Mouse (Mus musculus) E14TG2a.4 (cell line): ENCODE data around the gene Rnft2.
A peak's percentile ranks its signal among the peaks of the same experiment; 100 is the strongest.

ENCODE experiments used
- H3K27me3 ChIP-seq: 2 replicates; pipeline ENCODE4 v1.6.1; 2014; ENCODE audit warnings: low read length, control low read depth; ENCODE audit not compliant: insufficient read depth
- H3K36me3 ChIP-seq: 2 replicates; pipeline ENCODE4 v1.6.1; 2014; ENCODE audit warnings: low read length, control low read depth; ENCODE audit not compliant: insufficient read depth
- H3K4me1 ChIP-seq: replicated peaks from 2 replicates; pipeline ENCODE4 v1.6.1; 2014; ENCODE audit warnings: low read depth, low read length, control low read depth
- H3K4me3 ChIP-seq: replicated peaks from 2 replicates; pipeline ENCODE4 v1.5.1; 2014; ENCODE audit warnings: mild to moderate bottlenecking, low read length
- H3K9me3 ChIP-seq: 2 replicates; pipeline ENCODE4 v1.6.1; 2014; ENCODE audit warnings: low read length, control low read depth
- CTCF ChIP-seq: conservative IDR thresholded peaks from 2 replicates; pipeline ENCODE4 v1.5.1; 2014; ENCODE audit warnings: low read length
- NANOG ChIP-seq: IDR thresholded peaks from 2 replicates; pipeline ENCODE4 v1.6.1; 2014; ENCODE audit warnings: borderline replicate concordance, low read length, mixed read lengths
- POU5F1 ChIP-seq: IDR thresholded peaks from 2 replicates; pipeline ENCODE4 v1.6.1; 2014; ENCODE audit warnings: low read length, borderline replicate concordance

Rnft2 gene

GRCm38 (mm10) chr5:118197421-118197820 lies 47.5 kb downstream of the Rnft2 start:
- no peaks in the 10 kb centered on the region for H3K27me3 ChIP-seq
- H3K4me3 ChIP-seq = no peak overlapping the region
- no peaks in the 10 kb centered on the region for H3K9me3 ChIP-seq
- TF ChIP-seq POU5F1 = no peak
- TF ChIP-seq CTCF = no peak
- no peak for TF ChIP-seq NANOG
- H3K4me1 ChIP-seq = peaks cover 33% of the 10 kb centered on the region
- H3K36me3 ChIP-seq = peaks cover 6% of the 10 kb centered on the region; the same call in 1 of the 2 replicates

DNA sequence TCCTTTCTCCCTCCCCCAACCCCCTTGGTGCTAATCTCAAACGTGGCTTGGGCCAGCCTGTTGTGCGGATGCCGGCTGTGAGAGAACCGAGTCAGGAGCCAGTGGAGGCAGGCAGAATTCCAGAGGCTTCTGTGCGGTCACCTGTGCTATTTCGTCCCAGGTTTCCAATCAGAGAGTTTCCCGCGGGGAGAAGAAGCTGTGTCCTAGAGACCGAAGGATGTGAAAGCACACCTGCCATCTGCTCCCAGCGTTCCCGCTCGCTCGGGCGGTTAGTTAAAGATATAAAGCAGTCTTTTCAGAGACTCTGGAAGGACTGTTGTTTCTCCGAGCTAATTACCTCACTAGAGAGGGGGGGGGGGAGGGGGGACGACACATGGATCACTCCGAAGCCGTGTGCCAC lies 52.7 kb downstream of the Rnft2 start:
- peaks cover 64% of the 10 kb centered on the region for H3K4me1 ChIP-seq
- no peak overlapping the region for H3K4me3 ChIP-seq
- TF ChIP-seq NANOG = no peak
- TF ChIP-seq POU5F1 = no peak
- TF ChIP-seq CTCF = no peak
- peaks cover 4% of the 10 kb centered on the region; the same call in 1 of the 2 replicates for H3K27me3 ChIP-seq
- H3K9me3 ChIP-seq = no peaks in the 10 kb centered on the region
- no peaks in the 10 kb centered on the region for H3K36me3 ChIP-seq

DNA sequence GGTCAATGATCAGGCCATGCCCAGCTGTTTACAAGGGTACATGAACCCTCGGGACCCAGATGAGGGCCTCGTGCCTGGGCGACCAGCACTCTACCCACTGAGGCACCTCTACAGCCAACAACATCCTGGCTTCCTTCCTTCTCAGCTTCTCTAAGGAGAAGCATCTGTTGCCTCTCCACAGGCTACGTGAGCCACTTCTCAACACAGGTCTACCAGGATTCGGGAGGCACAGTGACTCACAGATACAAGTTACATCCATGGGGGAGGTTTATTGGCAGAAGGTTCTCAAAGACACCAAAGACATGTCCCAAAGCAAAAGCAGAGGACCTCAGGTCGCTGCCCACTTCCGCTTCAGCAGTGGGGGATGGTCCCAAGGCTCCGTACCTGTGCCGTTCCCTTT lies 54.4 kb downstream of the Rnft2 start:
- H3K9me3 ChIP-seq = no peaks in the 10 kb centered on the region
- no peak overlapping the region for H3K4me3 ChIP-seq
- TF ChIP-seq CTCF (no peak), POU5F1 (no peak), NANOG (no peak)
- H3K27me3 ChIP-seq = peaks cover 4% of the 10 kb centered on the region; the same call in 1 of the 2 replicates
- H3K36me3 ChIP-seq = no peaks in the 10 kb centered on the region
- peaks cover 61% of the 10 kb centered on the region for H3K4me1 ChIP-seq

DNA sequence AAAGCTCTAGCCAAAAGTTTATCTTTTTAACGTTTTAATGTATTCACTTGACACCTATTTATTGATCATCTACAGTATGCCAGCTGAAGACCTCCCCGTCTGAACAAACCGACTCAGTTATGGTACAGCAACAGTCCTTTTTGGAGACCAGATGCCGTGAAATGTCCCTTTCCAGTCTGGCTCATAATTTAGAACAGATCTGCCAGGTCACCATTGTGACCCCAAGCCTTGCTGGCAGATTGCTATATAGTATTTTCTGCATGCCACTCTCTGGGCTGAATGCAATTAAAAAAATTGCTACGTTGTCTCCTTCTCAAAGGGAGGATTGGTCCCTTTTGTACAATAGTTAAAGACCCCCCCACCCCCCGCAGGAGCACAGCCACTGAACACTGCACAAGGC lies 56.6 kb downstream of the Rnft2 start:
- no peaks in the 10 kb centered on the region for H3K9me3 ChIP-seq
- peaks cover 4% of the 10 kb centered on the region; the same call in 1 of the 2 replicates for H3K27me3 ChIP-seq
- H3K36me3 ChIP-seq = no peaks in the 10 kb centered on the region
- no peak overlapping the region for H3K4me3 ChIP-seq
- peaks cover 53% of the 10 kb centered on the region for H3K4me1 ChIP-seq
- no peak for TF ChIP-seq CTCF
- TF ChIP-seq NANOG = no peak
- no peak for TF ChIP-seq POU5F1

DNA sequence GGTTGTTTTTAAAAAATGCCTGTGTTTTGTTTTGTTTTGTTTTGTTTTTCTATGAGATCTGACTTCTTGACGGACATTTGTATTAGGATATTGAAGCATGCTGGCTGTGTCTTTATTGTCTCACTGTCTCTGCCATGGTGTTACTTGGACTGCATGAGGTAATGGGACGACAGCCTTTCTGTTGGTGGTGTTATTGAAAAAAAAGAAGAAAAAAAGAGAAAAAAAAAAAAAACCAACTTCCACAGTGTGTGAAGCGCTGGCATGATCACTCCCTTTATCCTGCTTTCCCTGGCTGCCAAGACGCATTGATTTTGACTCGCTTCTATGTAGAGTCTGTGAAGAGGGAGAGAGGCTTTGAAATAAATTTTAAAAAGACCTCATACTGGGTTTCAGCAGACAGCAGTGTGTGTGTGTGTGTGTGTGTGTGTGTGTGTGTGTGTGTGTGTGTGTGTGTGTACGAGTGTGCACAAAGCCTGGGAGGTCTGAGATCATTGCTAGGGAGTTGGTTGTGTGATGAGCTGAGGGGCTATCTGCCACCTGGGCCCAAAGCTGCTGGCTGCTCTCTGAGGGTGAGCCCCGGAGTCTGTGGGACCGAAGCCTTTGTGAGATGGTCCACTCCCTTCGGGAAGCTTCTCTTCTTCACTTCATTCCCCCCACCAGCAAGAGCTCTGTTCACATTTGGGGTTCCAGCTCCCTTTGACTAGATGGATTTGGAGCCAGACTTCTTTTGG lies 57.8 kb downstream of the Rnft2 start:
- Histone ChIP-seq H3K4me3 (no peak overlapping the region), H3K36me3 (no peaks in the 10 kb centered on the region), H3K9me3 (no peaks in the 10 kb centered on the region), H3K27me3 (peaks cover 4% of the 10 kb centered on the region; the same call in 1 of the 2 replicates), H3K4me1 (peaks cover 41% of the 10 kb centered on the region)
- no peak for TF ChIP-seq CTCF

DNA sequence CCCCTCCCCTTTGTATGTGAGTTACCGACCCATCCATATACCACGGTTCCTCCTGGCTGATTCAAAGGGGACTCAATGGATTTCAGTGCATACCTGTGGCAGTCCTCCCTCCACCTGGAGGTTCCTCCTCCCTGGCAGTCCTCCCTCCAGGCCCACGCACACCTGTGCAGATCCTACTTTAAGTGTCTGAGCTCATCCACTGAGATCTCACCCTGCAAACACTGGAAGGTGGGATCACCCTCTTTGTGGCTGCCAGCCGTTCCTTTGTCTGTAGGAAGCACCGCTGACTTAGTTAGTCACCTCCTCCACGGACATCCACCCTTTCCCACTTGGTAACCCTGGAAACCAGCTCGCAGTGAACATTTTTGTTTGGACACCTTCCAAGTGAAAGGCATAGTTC lies 67.3 kb downstream of the Rnft2 start:
- Histone ChIP-seq H3K9me3 (peaks cover 5% of the 10 kb centered on the region), H3K36me3 (no peaks in the 10 kb centered on the region), H3K27me3 (peaks cover 44% of the 10 kb centered on the region), H3K4me3 (no peak overlapping the region), H3K4me1 (peaks cover 20% of the 10 kb centered on the region)
- TF ChIP-seq CTCF = no peak
- TF ChIP-seq NANOG = no peak
- no peak for TF ChIP-seq POU5F1

GRCm38 (mm10) chr5:118175137-118175536 lies 69.8 kb downstream of the Rnft2 start:
- no peak for TF ChIP-seq POU5F1
- peak; percentile 79 for TF ChIP-seq CTCF
- H3K9me3 ChIP-seq = peaks cover 5% of the 10 kb centered on the region
- H3K4me1 ChIP-seq = peaks cover 35% of the 10 kb centered on the region
- no peaks in the 10 kb centered on the region for H3K36me3 ChIP-seq
- H3K4me3 ChIP-seq = peak overlapping the region; percentile 73
- H3K27me3 ChIP-seq = peaks cover 66% of the 10 kb centered on the region

- H3K4me1 ChIP-seq = peaks cover 35% of the 10 kb centered on the region
- TF ChIP-seq CTCF (no peak), NANOG (no peak), POU5F1 (no peak)
- H3K36me3 ChIP-seq = no peaks in the 10 kb centered on the region
- H3K4me3 ChIP-seq = peak overlapping the region; percentile 73
- peaks cover 5% of the 10 kb centered on the region for H3K9me3 ChIP-seq
- H3K27me3 ChIP-seq = peaks cover 66% of the 10 kb centered on the region
Observed at GRCm38 (mm10) chr5:118174310-118175009, 70.5 kb downstream of the Rnft2 start.
